Mouse (Mus musculus) lung, postnatal 0 days (tissue): ENCODE measurements around the gene Cyb5r3.

ENCODE experiments used
- CTCF ChIP-seq: IDR thresholded peaks from 2 replicates; pipeline ENCODE4 v1.5.1; 2016; ENCODE audit warnings: antibody characterized with exemption, mild to moderate bottlenecking
- EP300 ChIP-seq: IDR thresholded peaks from 2 replicates; pipeline ENCODE4 v1.6.1; 2016; ENCODE audit warnings: antibody characterized with exemption, mild to moderate bottlenecking, control low read depth

DNA sequence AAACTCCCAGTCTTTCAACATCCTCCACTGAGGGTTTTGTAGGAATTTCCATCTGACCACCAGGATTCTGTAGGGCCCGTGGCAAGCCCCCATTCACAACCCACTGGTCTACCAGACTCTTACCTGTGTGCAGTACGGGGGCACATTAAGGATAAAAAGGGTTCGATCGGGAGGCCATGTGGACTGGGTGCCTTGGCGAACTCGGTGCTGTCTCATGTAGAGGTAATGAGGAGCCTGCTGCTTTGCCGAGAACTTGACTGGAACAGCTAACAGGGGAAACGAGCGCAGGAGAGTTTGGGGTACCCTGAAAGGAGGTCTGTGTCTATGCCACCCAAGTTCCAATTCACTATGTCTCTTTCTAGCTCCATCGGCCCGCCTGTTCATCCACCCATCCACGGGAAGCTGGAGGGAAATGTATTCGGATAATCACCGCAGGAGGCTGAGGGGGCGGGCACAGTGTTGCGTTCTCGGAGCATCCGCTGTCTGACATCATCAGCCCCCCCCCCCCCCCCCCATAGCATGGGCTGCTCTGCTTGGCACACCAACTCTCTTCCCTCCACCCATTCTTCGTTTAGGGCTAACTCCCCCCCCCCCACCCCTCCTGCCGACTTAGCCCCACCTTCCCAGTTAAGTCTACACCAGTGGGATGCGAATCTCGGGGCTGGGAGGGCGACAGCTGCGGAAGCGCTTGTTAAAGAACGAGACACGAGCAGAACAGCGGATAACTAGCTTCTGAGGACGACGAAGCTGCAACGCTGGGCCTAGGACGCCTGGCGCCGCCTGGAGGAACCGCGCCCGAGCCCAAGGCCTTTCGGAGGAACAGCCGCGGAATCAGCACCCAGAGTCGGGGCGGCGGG lies 50.5 kb downstream of the Cyb5r3 start:
- TF ChIP-seq CTCF (peak; percentile 53), EP300 (no peak)
